Mouse (Mus musculus): ENCODE measurements around the gene Tmem253. TPM values are rescaled to one million over a fixed set of nuclear protein-coding genes. Genes with fewer than 3 reads are reported as not detected.

Tmem253 gene
- polyA plus RNA-seq (2017; shearing (Covaris generic)) = not detected

GRCm38 (mm10) chr14:52015445-52016100 lies at the start of gene Tmem253:
Gene Tmem253 (plus strand): TSS chr14:52015658.

GRCm38 (mm10) chr14:51984247-51985231 lies 30.9 kb upstream of the Tmem253 start, which contains the start of gene Arhgef40:
Gene Arhgef40 (plus strand): TSS chr14:51984719.

GRCm38 (mm10) chr14:52020486-52021137 lies 5.2 kb downstream of the Tmem253 start, which contains the start of gene Zfp219:
Gene Zfp219 (minus strand): TSS chr14:52020733.

GRCm38 (mm10) chr14:52042359-52042758 lies 26.9 kb downstream of the Tmem253 start, which contains the start of gene Olfr221:
Gene Olfr221 (minus strand): TSS chr14:52042459.

Other genes starting within 250 kb of the Tmem253 start
- not detected for gene Ang4, start 242.1 kb upstream of the Tmem253 start, polyA plus RNA-seq (2017; shearing (Covaris generic))
- not detected for gene AY358078, start 215.6 kb upstream of the Tmem253 start, polyA plus RNA-seq (2017; shearing (Covaris generic))
- not detected for gene Ear6, start 162.0 kb upstream of the Tmem253 start, polyA plus RNA-seq (2017; shearing (Covaris generic))
- gene Mettl17, start 130.8 kb upstream of the Tmem253 start, polyA plus RNA-seq (2017; shearing (Covaris generic)) = 97.5 TPM
- gene Slc39a2, start 122.8 kb upstream of the Tmem253 start, polyA plus RNA-seq (2017; shearing (Covaris generic)) = 0.68 TPM
- 56.7 TPM for gene Ndrg2, start 101.5 kb upstream of the Tmem253 start, polyA plus RNA-seq (2017; shearing (Covaris generic))
- not detected for gene Tppp2, start 97.2 kb upstream of the Tmem253 start, polyA plus RNA-seq (2017; shearing (Covaris generic))
- not detected for gene Rnase13, start 92.9 kb upstream of the Tmem253 start, polyA plus RNA-seq (2017; shearing (Covaris generic))
- gene Arhgef40, start 30.9 kb upstream of the Tmem253 start, polyA plus RNA-seq (2017; shearing (Covaris generic)) = 0.86 TPM
- gene Zfp219, start 5.1 kb downstream of the Tmem253 start, polyA plus RNA-seq (2017; shearing (Covaris generic)) = 22.6 TPM
- gene Olfr221, start 26.8 kb downstream of the Tmem253 start, polyA plus RNA-seq (2017; shearing (Covaris generic)) = not detected
- 433 TPM for gene Hnrnpc, start 88.4 kb downstream of the Tmem253 start, polyA plus RNA-seq (2017; shearing (Covaris generic))
- gene Rpgrip1, start 95.0 kb downstream of the Tmem253 start, polyA plus RNA-seq (2017; shearing (Covaris generic)) = 4.6 TPM
- 20.1 TPM for gene Supt16, start 181.8 kb downstream of the Tmem253 start, polyA plus RNA-seq (2017; shearing (Covaris generic))
- gene Chd8, start 242.1 kb downstream of the Tmem253 start, polyA plus RNA-seq (2017; shearing (Covaris generic)) = 36.3 TPM

Data from CD4-positive, CD25-positive, alpha-beta regulatory T cell (primary cell).